Mouse (Mus musculus) hindbrain, postnatal 0 days (tissue): ENCODE measurements around the gene Lrrc8d. TPM values are rescaled to one million over a fixed set of nuclear protein-coding genes. Genes with fewer than 3 reads are reported as not detected.
A peak's percentile ranks its signal among the peaks of the same experiment; 100 is the strongest.

ENCODE experiments used
- ATAC-seq: fragments of 200-750 bp; cut with Nextera tagmentation; 2 replicates; pipeline ENCODE4 v1.8.0; 2017; ENCODE audit warnings: mild to moderate bottlenecking, moderate TSS enrichment, moderate library complexity
- DNase-seq: peaks from one replicate; pipeline ENCODE4 v3.0.0-alpha.2; 2015; ENCODE audit warnings: low spot score
- H3K27ac ChIP-seq: fragments of 300-500 bp; sonication (generic); 2 replicates; pipeline ENCODE4 v1.5.1; 2014; ENCODE audit warnings: mild to moderate bottlenecking
- H3K27me3 ChIP-seq: fragments of 300-500 bp; sonication (generic); 2 replicates; pipeline ENCODE4 v1.6.1; 2014; ENCODE audit warnings: low read length, mixed read lengths; ENCODE audit not compliant: insufficient read depth
- H3K36me3 ChIP-seq: fragments of 300-500 bp; sonication (generic); 2 replicates; pipeline ENCODE4 v1.6.1; 2014; ENCODE audit warnings: low read length, mixed read lengths; ENCODE audit not compliant: insufficient read depth
- H3K4me1 ChIP-seq: fragments of 300-500 bp; sonication (generic); 2 replicates; pipeline ENCODE4 v1.6.1; 2014; ENCODE audit warnings: antibody characterized with exemption, low read length, mixed read lengths; ENCODE audit not compliant: insufficient read depth
- H3K4me2 ChIP-seq: fragments of 300-500 bp; sonication (generic); 2 replicates; pipeline ENCODE4 v1.6.1; 2014; ENCODE audit warnings: low read depth, mild to moderate bottlenecking, low read length, moderate library complexity, mixed read lengths
- H3K4me3 ChIP-seq: fragments of 300-500 bp; sonication (generic); 2 replicates; pipeline ENCODE4 v1.5.1; 2014; ENCODE audit warnings: low read length
- H3K9ac ChIP-seq: fragments of 300-500 bp; sonication (generic); replicated peaks from 2 replicates; pipeline ENCODE4 v1.6.1; 2014; ENCODE audit warnings: mild to moderate bottlenecking, low read length, moderate library complexity, mixed read lengths
- H3K9me3 ChIP-seq: fragments of 300-500 bp; sonication (generic); 2 replicates; pipeline ENCODE4 v1.6.1; 2016; ENCODE audit warnings: low read length, mixed read lengths
- CTCF ChIP-seq: IDR thresholded peaks from 2 replicates; pipeline ENCODE4 v1.5.1; 2016; ENCODE audit warnings: antibody characterized with exemption, control low read depth, low read depth
- WGBS: fragments of 180-500 bp; shearing (Covaris S2); extraction: QIAGEN DNeasy Blood & Tissue Kit; methylation state at CpG from one replicate; pipeline ENCODE4 v1.1.7; 2014; 5-methylcytosine and 5-hydroxymethylcytosine counted together
- polyA plus RNA-seq: library from polyadenylated mRNA; unstranded; fragments of >200 nt; fragmentation: Nextera tagmentation; extraction: Ambion mirVana; gene quantifications from 2 replicates; pipeline ENCODE4 v1.2.1, GENCODE M21; 2015
- total RNA-seq: library from RNA; depleted of rRNA; stranded (reverse); fragments of >200 nt; gene quantifications from 2 replicates; pipeline ENCODE4 v1.2.3, GENCODE M21; 2014

Lrrc8d gene
- total and polyA plus RNA-seq, 2 experiments from 2014 or later: 11.7 to 27.7 TPM

DNA sequence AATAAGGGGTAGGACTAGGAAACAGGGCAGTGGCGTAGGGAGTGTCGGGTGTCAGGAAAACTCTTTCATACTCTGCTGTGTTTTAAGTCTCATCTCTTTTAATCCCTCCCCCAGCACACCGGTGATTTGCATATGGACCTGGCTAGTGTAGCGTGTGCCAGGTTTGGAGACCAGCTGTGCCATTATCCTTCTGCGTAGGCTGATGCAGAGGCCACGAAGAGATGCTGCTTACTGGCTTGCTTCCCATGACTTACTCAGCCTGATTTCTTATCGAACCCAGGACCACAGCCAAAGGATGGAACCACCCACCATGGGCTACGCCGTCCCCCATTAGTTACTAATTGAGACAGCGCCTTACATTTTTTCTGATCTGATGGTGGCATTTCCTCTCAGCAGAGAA lies 64.6 kb downstream of the Lrrc8d start:
- Histone ChIP-seq H3K36me3 (no peaks in the 10 kb centered on the region), H3K27ac (no peak overlapping the region), H3K4me3 (no peak overlapping the region), H3K4me1 (peaks cover 10% of the 10 kb centered on the region; the same call in 1 of the 2 replicates), H3K9ac (no peak overlapping the region), H3K4me2 (no peak overlapping the region), H3K27me3 (no peaks in the 10 kb centered on the region), H3K9me3 (no peaks in the 10 kb centered on the region)
- WGBS: 61% methylated on average over 10 of the region's 10 CpGs
- DNase-seq: no peak
- no peak for ATAC-seq
- no peak for TF ChIP-seq CTCF

DNA sequence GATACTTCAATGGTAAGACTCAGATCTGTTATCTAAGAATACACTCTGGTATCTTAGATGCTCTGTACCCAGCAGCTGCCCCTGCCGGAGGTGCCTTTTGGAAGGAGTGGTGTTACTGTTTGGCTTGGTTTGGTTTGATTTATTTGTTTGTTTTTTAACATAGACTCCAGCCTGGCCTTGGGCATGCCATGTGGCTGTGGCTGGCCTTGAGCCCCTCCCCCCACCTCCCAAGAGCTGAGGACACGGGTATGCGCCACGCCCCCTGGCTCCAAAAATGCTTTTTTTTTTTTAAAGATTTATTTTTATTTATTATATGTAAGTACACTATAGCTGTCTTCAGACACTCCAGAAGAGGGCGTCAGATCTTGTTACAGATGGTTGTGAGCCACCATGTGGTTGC lies 65.6 kb downstream of the Lrrc8d start:
- Histone ChIP-seq H3K4me3 (no peak overlapping the region), H3K9ac (no peak overlapping the region), H3K4me2 (no peak overlapping the region), H3K4me1 (peaks cover 10% of the 10 kb centered on the region; the same call in 1 of the 2 replicates), H3K36me3 (no peaks in the 10 kb centered on the region), H3K27ac (no peak overlapping the region), H3K27me3 (no peaks in the 10 kb centered on the region), H3K9me3 (no peaks in the 10 kb centered on the region)
- DNase-seq (no peak), ATAC-seq (no peak)
- no peak for TF ChIP-seq CTCF
- WGBS: 91% methylated on average over 4 of the region's 5 CpGs

DNA sequence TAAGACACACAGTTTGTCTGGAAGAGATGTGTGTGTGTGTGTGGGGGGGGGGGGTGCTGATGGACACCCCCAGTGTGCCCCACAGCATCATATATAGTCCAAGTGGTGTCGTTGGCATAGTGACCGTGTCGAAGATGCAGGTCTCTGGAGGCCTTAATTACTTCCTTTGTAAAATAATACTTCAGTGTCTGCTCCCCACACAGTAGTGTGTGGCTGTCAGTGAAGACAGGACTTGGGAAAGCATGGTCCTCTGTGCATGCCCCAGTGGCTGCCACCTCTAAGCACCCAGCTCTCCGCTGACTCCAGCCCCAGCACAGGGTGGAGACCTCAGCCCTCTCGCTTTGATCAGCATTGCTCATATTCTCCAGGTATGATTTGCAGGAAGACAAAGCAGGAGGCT lies 76.6 kb downstream of the Lrrc8d start:
- Histone ChIP-seq H3K9ac (no peak overlapping the region), H3K9me3 (no peaks in the 10 kb centered on the region), H3K4me2 (no peak overlapping the region), H3K36me3 (no peaks in the 10 kb centered on the region), H3K4me1 (no peaks in the 10 kb centered on the region), H3K27me3 (no peaks in the 10 kb centered on the region), H3K4me3 (no peak overlapping the region), H3K27ac (peak overlapping the region; percentile 57; the same call in 1 of the 2 replicates)
- 60% methylated on average over 5 of the region's 5 CpGs for WGBS
- ATAC-seq (peak; percentile 19; the same call in 1 of the 2 replicates), DNase-seq (no peak)
- no peak for TF ChIP-seq CTCF

DNA sequence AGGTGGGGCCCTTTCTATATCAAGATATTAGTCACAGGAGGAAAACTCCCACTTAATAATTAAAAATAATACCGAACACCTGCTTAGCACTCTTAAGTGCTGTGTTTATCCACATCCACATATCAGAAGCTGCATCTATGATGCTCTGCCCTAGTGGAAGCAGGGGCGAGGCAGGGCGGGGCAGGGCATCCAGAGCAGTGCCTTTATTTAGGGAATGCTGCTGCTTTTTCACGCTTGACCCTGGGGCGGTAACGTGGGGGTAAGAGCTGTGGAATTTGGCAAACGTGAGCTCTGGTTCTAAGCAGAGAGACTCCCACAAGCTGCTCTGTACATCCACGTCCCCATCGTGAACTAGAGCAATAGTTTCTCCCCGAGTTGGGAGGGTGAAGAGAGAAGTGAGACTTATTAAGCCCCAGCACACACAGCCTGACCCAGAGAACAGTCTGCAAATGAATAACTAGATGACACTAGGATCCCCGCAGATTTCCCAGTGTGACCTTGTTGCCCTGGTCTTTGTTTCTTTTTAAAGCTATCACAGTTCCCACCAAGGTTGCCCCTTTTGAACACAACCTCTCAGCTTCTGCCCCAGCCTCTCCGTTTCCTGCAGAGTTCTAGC lies 77.3 kb downstream of the Lrrc8d start:
- ATAC-seq (peak; percentile 12; the same call in 1 of the 2 replicates), DNase-seq (no peak)
- H3K27me3 ChIP-seq: no peaks in the 10 kb centered on the region
- no peak for TF ChIP-seq CTCF
- H3K27ac ChIP-seq: peak overlapping the region; percentile 57; the same call in 1 of the 2 replicates
- H3K36me3 ChIP-seq: no peaks in the 10 kb centered on the region
- no peak overlapping the region for H3K4me2 ChIP-seq
- 35% methylated on average over 12 of the region's 12 CpGs for WGBS
- no peaks in the 10 kb centered on the region for H3K4me1 ChIP-seq
- no peak overlapping the region for H3K9ac ChIP-seq
- no peak overlapping the region for H3K4me3 ChIP-seq
- no peaks in the 10 kb centered on the region for H3K9me3 ChIP-seq

DNA sequence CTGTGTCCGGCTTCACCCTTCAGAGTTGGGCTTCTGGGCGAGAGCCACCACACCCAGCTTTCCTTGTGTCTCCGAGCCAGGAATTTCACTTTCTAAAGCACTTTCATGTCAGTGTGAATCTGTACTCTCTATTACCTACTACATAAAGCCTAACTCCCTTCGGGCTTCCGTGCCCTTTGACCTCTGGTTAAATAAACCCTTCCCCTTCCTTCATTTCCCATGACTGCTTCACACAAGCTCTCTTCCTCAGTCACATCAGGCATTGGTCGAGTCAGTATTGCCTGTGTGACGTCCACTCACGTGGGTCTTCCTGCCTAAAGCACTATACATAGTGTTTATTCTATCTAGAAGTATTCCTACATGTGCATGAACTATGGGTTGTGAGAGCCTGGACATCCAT lies 77.9 kb downstream of the Lrrc8d start:
- no peaks in the 10 kb centered on the region for H3K9me3 ChIP-seq
- TF ChIP-seq CTCF: no peak
- no peak overlapping the region for H3K4me3 ChIP-seq
- H3K27me3 ChIP-seq: no peaks in the 10 kb centered on the region
- ATAC-seq (no peak), DNase-seq (no peak)
- no peak overlapping the region for H3K4me2 ChIP-seq
- no peaks in the 10 kb centered on the region for H3K36me3 ChIP-seq
- peak overlapping the region; percentile 57; the same call in 1 of the 2 replicates for H3K27ac ChIP-seq
- no peak overlapping the region for H3K9ac ChIP-seq
- H3K4me1 ChIP-seq: 0 out of 2 replicates have a peak, but pooled peaks cover 4% of the 10 kb centered on the region
- 40% methylated on average over 8 of the region's 8 CpGs for WGBS

DNA sequence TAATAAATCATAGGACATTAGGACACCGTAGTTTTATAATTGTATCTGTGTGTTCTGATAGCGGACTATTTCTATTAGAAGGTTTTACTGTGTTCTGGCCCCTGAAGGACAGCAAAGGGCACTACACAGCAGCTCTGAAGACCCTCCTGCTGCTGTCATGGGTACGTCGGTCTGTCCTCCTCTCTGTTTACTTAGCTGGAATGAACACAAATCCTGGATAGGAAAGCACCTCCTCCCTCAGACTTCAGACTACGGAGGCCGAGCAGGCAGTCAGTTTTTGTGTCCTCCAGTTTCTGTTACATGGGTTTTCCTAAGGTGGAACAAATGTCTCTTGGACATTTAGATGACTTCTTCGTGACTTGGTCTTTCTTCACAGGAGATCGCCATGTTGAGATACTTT lies 78.4 kb downstream of the Lrrc8d start:
- H3K36me3 ChIP-seq: no peaks in the 10 kb centered on the region
- 0 out of 2 replicates have a peak, but pooled peaks cover 4% of the 10 kb centered on the region for H3K4me1 ChIP-seq
- 77% methylated on average over 8 of the region's 8 CpGs for WGBS

DNA sequence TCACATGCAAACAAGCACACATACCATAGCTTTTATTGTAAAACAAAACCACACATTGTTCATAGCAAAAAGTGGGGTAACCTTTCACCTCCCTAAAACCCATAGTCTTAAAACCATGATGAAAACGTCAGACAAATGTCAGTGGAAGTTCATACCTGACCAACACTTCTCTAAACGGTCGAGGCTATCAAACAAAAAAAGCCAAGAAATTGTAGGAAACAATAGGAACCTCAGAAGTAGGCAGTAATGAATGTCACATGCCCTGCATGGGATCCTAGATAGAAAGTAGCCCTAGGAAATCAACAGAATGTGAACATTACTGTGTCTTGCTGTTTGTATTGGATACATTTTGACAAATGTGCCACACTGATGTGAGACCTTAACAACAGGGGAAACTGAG lies 79.0 kb downstream of the Lrrc8d start:
- H3K27me3 ChIP-seq: no peaks in the 10 kb centered on the region
- DNase-seq: no peak
- H3K4me2 ChIP-seq: no peak overlapping the region
- WGBS: 45% methylated on average over 3 of the region's 3 CpGs
- no peak overlapping the region for H3K9ac ChIP-seq
- no peaks in the 10 kb centered on the region for H3K36me3 ChIP-seq
- H3K9me3 ChIP-seq: no peaks in the 10 kb centered on the region
- H3K4me1 ChIP-seq: 0 out of 2 replicates have a peak, but pooled peaks cover 4% of the 10 kb centered on the region
- ATAC-seq: no peak
- H3K4me3 ChIP-seq: no peak overlapping the region
- no peak for TF ChIP-seq CTCF
- no peak overlapping the region for H3K27ac ChIP-seq

More for the DNA sequence above, 78.4 kb downstream of the Lrrc8d start:
- ATAC-seq (no peak), DNase-seq (no peak)
- Histone ChIP-seq H3K27me3 (no peaks in the 10 kb centered on the region), H3K4me3 (no peak overlapping the region), H3K9ac (no peak overlapping the region), H3K4me2 (no peak overlapping the region), H3K9me3 (no peaks in the 10 kb centered on the region), H3K27ac (no peak overlapping the region)
- no peak for TF ChIP-seq CTCF
